Mouse (Mus musculus) effector memory CD4-positive, alpha-beta T cell, adult 7 months (primary cell): ENCODE results near the gene Cwc27. TPM values are rescaled to one million over a fixed set of nuclear protein-coding genes. Genes with fewer than 3 reads are reported as not detected.

ENCODE experiments used
- polyA plus RNA-seq: library from polyadenylated mRNA; unstranded; fragments of 100-300 nt; shearing (Covaris generic); gene quantifications from one replicate; pipeline ENCODE4 v1.2.1, GENCODE M21; 2017

The Cwc27 gene
- polyA plus RNA-seq, result 16.4 TPM

GRCm38 (mm10) chr13:104816635-104817571, at the start of gene Cwc27:
Gene Cwc27 (minus strand): TSS chr13:104817142.

GRCm38 (mm10) chr13:104863127-104863979, 46.4 kb upstream of the Cwc27 start, which contains the start of gene Shisal2b:
Gene Shisal2b (minus strand): TSS chr13:104863893.

GRCm38 (mm10) chr13:104792184-104792583, 24.8 kb downstream of the Cwc27 start, which contains the start of gene Srek1ip1:
Gene Srek1ip1 (plus strand): TSS chr13:104792484.

Other genes starting within 250 kb of the Cwc27 start
- gene Srek1ip1, start 24.7 kb downstream of the Cwc27 start, polyA plus RNA-seq, result 4.0 TPM
- not detected for gene Shisal2b, start 46.8 kb upstream of the Cwc27 start, polyA plus RNA-seq
- gene Rgs7bp, start 237.8 kb upstream of the Cwc27 start, polyA plus RNA-seq, result not detected